Mouse (Mus musculus) fibroblast of lung, adult 2 months (primary cell): Measurements from ENCODE around the gene Lao1.

ENCODE experiments used
- DNase-seq: peaks from one replicate; pipeline ENCODE4 v3.0.0-alpha.2; 2011; ENCODE audit warnings: low read depth

Gene Lao1

GRCm38 (mm10) chr4:119015557-119015956, 54.2 kb downstream of the Lao1 start:
- no peak for DNase-seq

- no peak for DNase-seq
Observed at GRCm38 (mm10) chr4:119017078-119017477, 55.7 kb downstream of the Lao1 start.
